Mouse (Mus musculus) ES-E14 (cell line): ENCODE measurements around the gene Szrd1.
A peak's percentile ranks its signal among the peaks of the same experiment; 100 is the strongest.

Source experiments
- CHD2 ChIP-seq: IDR thresholded peaks from 2 replicates; pipeline ENCODE4 v1.6.1; 2014; ENCODE audit warnings: mild to moderate bottlenecking, low read depth, low read length, inconsistent platforms
- HCFC1 ChIP-seq: IDR thresholded peaks from 2 replicates; pipeline ENCODE4 v1.6.1; 2012; ENCODE audit warnings: low read length, inconsistent platforms, borderline replicate concordance; ENCODE audit not compliant: insufficient read depth
- MAFK ChIP-seq: IDR thresholded peaks from 2 replicates; pipeline ENCODE4 v1.6.1; 2014; ENCODE audit warnings: mild to moderate bottlenecking, low read depth, low read length, inconsistent platforms; ENCODE audit not compliant: insufficient read depth
- ZNF384 ChIP-seq: IDR thresholded peaks from 2 replicates; pipeline ENCODE4 v1.6.1; 2012; ENCODE audit warnings: low read depth, low read length, inconsistent platforms

DNA sequence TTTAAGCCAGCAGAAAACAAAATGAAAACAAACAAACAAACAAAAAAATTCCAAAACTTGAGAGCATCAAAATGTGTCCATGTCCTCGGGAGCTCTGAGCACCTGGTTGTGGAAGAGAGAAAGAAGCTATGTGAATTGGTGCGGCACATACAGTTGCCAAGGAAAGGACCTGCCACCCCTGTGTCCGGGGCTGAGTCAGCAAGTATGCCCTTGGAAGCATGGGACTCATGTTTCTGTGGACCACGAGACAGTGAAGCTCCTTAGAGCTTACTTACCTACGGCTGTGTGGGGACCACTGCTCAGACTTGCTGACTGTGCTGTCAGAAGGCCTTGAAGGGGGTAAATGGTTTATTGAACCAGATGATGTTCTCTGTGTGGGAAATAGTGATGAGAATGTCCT, 24.2 kb upstream of the Szrd1 start:
- TF ChIP-seq CHD2 (no peak), ZNF384 (no peak), HCFC1 (no peak), MAFK (peak; percentile 73)
